Mouse (Mus musculus) spleen, adult 2 months (tissue): ENCODE measurements around the gene Cyp46a1.

ENCODE experiments used
- CTCF ChIP-seq: fragments of 200-500 bp; IDR thresholded peaks from 2 replicates; pipeline ENCODE4 v1.5.1; 2011; ENCODE audit warnings: mild to moderate bottlenecking, inconsistent platforms; ENCODE audit not compliant: insufficient read depth, insufficient read length, insufficient replicate concordance; ENCODE audit errors: extremely low read depth
- POLR2A ChIP-seq: fragments of 200-500 bp; IDR thresholded peaks from 2 replicates; pipeline ENCODE4 v1.6.1; 2011; ENCODE audit warnings: low read depth, low read length, inconsistent platforms

GRCm38 (mm10) chr12:108371429-108371765 is 37.2 kb downstream of the Cyp46a1 start:
- TF ChIP-seq CTCF (no peak), POLR2A (no peak)
